Mouse (Mus musculus): ENCODE data around the gene Pxk. TPM values are rescaled to one million over a fixed set of nuclear protein-coding genes. Genes with fewer than 3 reads are reported as not detected.

Gene Pxk
- polyA plus RNA-seq, 1 experiment = 10.5 TPM

DNA sequence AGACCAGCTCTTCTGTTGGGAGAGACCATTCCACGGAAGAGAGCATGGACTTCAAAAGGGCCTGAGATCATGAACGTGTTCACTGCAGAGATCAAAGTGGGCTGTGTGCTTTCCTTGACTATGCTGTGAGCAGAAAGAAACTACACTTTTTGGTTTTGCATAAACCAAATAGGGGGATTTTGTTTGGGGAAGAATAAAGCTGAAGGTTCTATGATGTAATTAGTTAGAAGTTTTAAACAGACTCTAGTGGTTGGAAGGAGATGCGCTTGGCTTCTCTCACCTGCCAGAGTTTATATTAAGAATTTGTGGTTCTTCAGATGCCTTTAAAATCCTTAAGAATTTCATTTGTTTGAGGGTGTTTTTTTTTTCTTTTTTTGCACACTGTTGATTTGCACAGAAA is 16.3 kb downstream of the Pxk start:
- TF ChIP-seq MYOD1 (IDR thresholded peaks at IDR 0.05; ENCODE audit: control insufficient read depth in 1 of 3, insufficient read length in 2 of 3, low read depth in 2 of 3) (no peak), POLR2AphosphoS2 (IDR thresholded peaks at IDR 0.05; ENCODE audit: insufficient read length, low read depth) (no peak), REST (IDR thresholded peaks at IDR 0.05; ENCODE audit: insufficient read depth, insufficient read length) (no peak), POLR2A (IDR thresholded peaks at IDR 0.05; ENCODE audit: insufficient read length, low read depth) (no peak), TCF12 (IDR thresholded peaks at IDR 0.05; ENCODE audit: insufficient read depth, poor library complexity, severe bottlenecking) (no peak), USF1 (IDR thresholded peaks at IDR 0.05; ENCODE audit: low read depth) (no peak), E2F4 (IDR thresholded peaks at IDR 0.05; ENCODE audit: insufficient read depth) (no peak), MYOG (IDR thresholded peaks at IDR 0.05; ENCODE audit: control insufficient read depth in 1 of 3, insufficient read depth in 1 of 3, insufficient read length in 2 of 3, low read depth in 2 of 3) (no peak), TCF3 (IDR thresholded peaks at IDR 0.05; ENCODE audit: insufficient read length, low read depth) (no peak), MAX (IDR thresholded peaks at IDR 0.05; ENCODE audit: low read depth) (no peak), CEBPB (IDR thresholded peaks at IDR 0.05; ENCODE audit: insufficient read depth, poor library complexity, severe bottlenecking) (no peak), SRF (IDR thresholded peaks at IDR 0.05; ENCODE audit: control insufficient read depth, insufficient read length, low read depth) (no peak)
- peaks cover 4% of the 10 kb centered on the region for H3K79me2 ChIP-seq (ENCODE audit: control insufficient read depth, insufficient read depth)
- H3ac ChIP-seq (ENCODE audit: control insufficient read depth, insufficient read length) = no peak overlapping the region

DNA sequence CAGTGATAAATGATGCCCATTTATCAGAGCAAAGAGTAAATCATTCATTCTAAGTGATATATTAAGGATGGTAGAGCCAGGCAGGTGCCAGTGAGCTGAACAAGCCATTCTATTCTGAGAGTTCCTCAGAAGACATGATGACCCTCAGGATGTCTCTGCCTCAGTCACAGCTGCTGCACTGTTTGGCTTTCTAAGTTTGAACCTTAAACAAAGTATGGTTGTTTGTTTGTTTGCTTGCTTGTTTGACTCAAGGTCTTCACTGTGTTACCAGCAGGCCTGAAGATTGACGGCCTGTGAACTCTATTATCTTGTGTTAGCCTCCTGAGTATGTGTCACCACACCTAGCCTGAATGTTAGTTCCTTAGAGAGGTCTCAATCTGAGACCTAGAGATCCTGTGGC is 16.7 kb downstream of the Pxk start:
- Histone ChIP-seq H3K4me2 (ENCODE audit: low read depth) (no peak overlapping the region), H3K79me2 (ENCODE audit: control insufficient read depth, insufficient read depth) (peaks cover 2% of the 10 kb centered on the region), H3ac (ENCODE audit: control insufficient read depth, insufficient read length) (no peak overlapping the region), H3K27me3 (ENCODE audit: control insufficient read depth, insufficient read depth, insufficient read length) (no peaks in the 10 kb centered on the region), H3K4me3 (no peak overlapping the region), H3K36me3 (ENCODE audit: control insufficient read depth, insufficient read depth) (no peaks in the 10 kb centered on the region)
- TF ChIP-seq MAX (IDR thresholded peaks at IDR 0.05; ENCODE audit: low read depth) (no peak), TCF12 (IDR thresholded peaks at IDR 0.05; ENCODE audit: insufficient read depth, poor library complexity, severe bottlenecking) (no peak), MYOD1 (IDR thresholded peaks at IDR 0.05; ENCODE audit: control insufficient read depth in 1 of 3, insufficient read length in 2 of 3, low read depth in 2 of 3) (no peak), REST (IDR thresholded peaks at IDR 0.05; ENCODE audit: insufficient read depth, insufficient read length) (no peak), CEBPB (IDR thresholded peaks at IDR 0.05; ENCODE audit: insufficient read depth, poor library complexity, severe bottlenecking) (no peak), SRF (IDR thresholded peaks at IDR 0.05; ENCODE audit: control insufficient read depth, insufficient read length, low read depth) (no peak), POLR2A (IDR thresholded peaks at IDR 0.05; ENCODE audit: insufficient read length, low read depth) (no peak), TCF3 (IDR thresholded peaks at IDR 0.05; ENCODE audit: insufficient read length, low read depth) (no peak), USF1 (IDR thresholded peaks at IDR 0.05; ENCODE audit: low read depth) (no peak), MYOG (IDR thresholded peaks at IDR 0.05; ENCODE audit: control insufficient read depth in 1 of 3, insufficient read depth in 1 of 3, insufficient read length in 2 of 3, low read depth in 2 of 3) (no peak), E2F4 (IDR thresholded peaks at IDR 0.05; ENCODE audit: insufficient read depth) (no peak), POLR2AphosphoS2 (IDR thresholded peaks at IDR 0.05; ENCODE audit: insufficient read length, low read depth) (no peak)

More for the DNA sequence above, 16.3 kb downstream of the Pxk start:
- Histone ChIP-seq H3K36me3 (ENCODE audit: control insufficient read depth, insufficient read depth) (no peaks in the 10 kb centered on the region), H3K27me3 (ENCODE audit: control insufficient read depth, insufficient read depth, insufficient read length) (no peaks in the 10 kb centered on the region), H3K4me2 (ENCODE audit: low read depth) (no peak overlapping the region), H3K4me3 (no peak overlapping the region)

DNA sequence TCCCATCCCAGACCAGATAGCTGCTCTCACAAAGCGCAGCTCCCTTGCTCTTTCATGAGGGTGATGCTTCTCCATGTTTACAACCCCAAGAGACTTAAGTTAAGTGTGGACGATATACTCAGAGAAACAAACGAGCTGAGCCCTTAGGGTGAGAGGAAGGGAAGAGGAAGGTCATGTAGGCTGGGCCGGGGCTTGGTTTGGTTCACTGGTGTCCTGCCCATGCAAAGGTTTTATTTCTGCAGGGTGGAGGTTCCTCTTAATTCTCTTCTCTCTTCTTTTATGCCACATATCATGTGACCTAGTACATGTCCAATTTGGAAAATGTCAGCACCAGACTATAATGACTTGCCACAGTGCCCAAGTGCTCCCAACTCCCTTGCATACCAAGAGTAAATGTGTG is 17.8 kb downstream of the Pxk start:
- H3K4me3 ChIP-seq = no peak overlapping the region
- H3ac ChIP-seq (ENCODE audit: control insufficient read depth, insufficient read length) = no peak overlapping the region
- no peak overlapping the region for H3K4me2 ChIP-seq (ENCODE audit: low read depth)
- TF ChIP-seq USF1 (IDR thresholded peaks at IDR 0.05; ENCODE audit: low read depth) (no peak), TCF12 (IDR thresholded peaks at IDR 0.05; ENCODE audit: insufficient read depth, poor library complexity, severe bottlenecking) (no peak), REST (IDR thresholded peaks at IDR 0.05; ENCODE audit: insufficient read depth, insufficient read length) (no peak)
- no peaks in the 10 kb centered on the region for H3K27me3 ChIP-seq (ENCODE audit: control insufficient read depth, insufficient read depth, insufficient read length)
- H3K79me2 ChIP-seq (ENCODE audit: control insufficient read depth, insufficient read depth) = no peaks in the 10 kb centered on the region
- no peaks in the 10 kb centered on the region for H3K36me3 ChIP-seq (ENCODE audit: control insufficient read depth, insufficient read depth)

DNA sequence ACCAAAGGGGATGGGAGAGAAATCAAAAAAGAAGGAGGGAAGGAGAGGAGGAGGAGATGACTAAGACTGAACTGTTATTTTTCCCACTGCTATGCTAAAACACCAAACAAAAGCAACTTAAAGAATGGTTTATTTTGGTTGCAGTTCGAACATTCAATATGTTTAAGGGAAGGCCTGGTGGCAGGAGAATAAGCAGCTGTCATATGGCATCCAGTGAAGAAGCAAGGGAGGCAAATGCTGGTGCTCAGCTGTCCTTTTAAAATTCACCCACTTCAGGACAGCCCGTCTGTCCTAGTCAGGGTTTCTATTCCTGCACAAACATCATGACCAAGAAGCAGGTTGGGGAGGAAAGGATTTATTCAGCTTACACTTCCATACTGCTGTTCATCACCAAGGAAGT is 19.4 kb downstream of the Pxk start:
- Histone ChIP-seq H3ac (ENCODE audit: control insufficient read depth, insufficient read length) (no peak overlapping the region), H3K27me3 (ENCODE audit: control insufficient read depth, insufficient read depth, insufficient read length) (no peaks in the 10 kb centered on the region), H3K4me3 (no peak overlapping the region), H3K79me2 (ENCODE audit: control insufficient read depth, insufficient read depth) (no peaks in the 10 kb centered on the region), H3K36me3 (ENCODE audit: control insufficient read depth, insufficient read depth) (no peaks in the 10 kb centered on the region), H3K4me2 (ENCODE audit: low read depth) (no peak overlapping the region)
- TF ChIP-seq POLR2AphosphoS2 (IDR thresholded peaks at IDR 0.05; ENCODE audit: insufficient read length, low read depth) (no peak), MYOD1 (IDR thresholded peaks at IDR 0.05; ENCODE audit: control insufficient read depth in 1 of 3, insufficient read length in 2 of 3, low read depth in 2 of 3) (peak in 2 of 3 experiments; percentile 18 to 19), MYOG (IDR thresholded peaks at IDR 0.05; ENCODE audit: control insufficient read depth in 1 of 3, insufficient read depth in 1 of 3, insufficient read length in 2 of 3, low read depth in 2 of 3) (peak in 1 of 3 experiments; percentile 10)

DNA sequence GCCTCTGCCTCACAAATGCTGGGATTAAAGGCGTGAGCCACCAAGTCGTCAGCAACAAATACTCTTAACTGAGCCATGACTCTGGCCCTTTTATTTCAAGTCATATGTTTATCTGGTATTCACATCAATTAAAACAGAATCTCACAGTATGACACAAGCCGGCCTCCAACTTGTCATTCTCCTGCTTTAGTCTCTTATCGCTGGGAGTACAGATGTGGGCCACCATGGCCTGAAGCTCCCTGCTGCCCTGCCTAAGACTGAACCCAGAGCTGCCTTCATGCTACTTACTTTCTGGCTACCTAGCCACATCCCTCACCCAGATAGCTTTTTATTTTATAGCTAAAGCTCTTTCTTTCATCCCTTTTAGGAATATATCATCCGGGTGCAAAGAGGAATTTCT is 21.4 kb downstream of the Pxk start:
- H3K79me2 ChIP-seq (ENCODE audit: control insufficient read depth, insufficient read depth) = no peaks in the 10 kb centered on the region
- no peaks in the 10 kb centered on the region for H3K27me3 ChIP-seq (ENCODE audit: control insufficient read depth, insufficient read depth, insufficient read length)
- no peak overlapping the region for H3K4me2 ChIP-seq (ENCODE audit: low read depth)
- no peaks in the 10 kb centered on the region for H3K36me3 ChIP-seq (ENCODE audit: control insufficient read depth, insufficient read depth)
- no peak overlapping the region for H3ac ChIP-seq (ENCODE audit: control insufficient read depth, insufficient read length)
- TF ChIP-seq MYOG (IDR thresholded peaks at IDR 0.05; ENCODE audit: control insufficient read depth in 1 of 3, insufficient read depth in 1 of 3, insufficient read length in 2 of 3, low read depth in 2 of 3) (no peak), SRF (IDR thresholded peaks at IDR 0.05; ENCODE audit: control insufficient read depth, insufficient read length, low read depth) (no peak), E2F4 (IDR thresholded peaks at IDR 0.05; ENCODE audit: insufficient read depth) (no peak), MYOD1 (IDR thresholded peaks at IDR 0.05; ENCODE audit: control insufficient read depth in 1 of 3, insufficient read length in 2 of 3, low read depth in 2 of 3) (no peak), POLR2A (IDR thresholded peaks at IDR 0.05; ENCODE audit: insufficient read length, low read depth) (no peak), MAX (IDR thresholded peaks at IDR 0.05; ENCODE audit: low read depth) (no peak), CEBPB (IDR thresholded peaks at IDR 0.05; ENCODE audit: insufficient read depth, poor library complexity, severe bottlenecking) (no peak), TCF12 (IDR thresholded peaks at IDR 0.05; ENCODE audit: insufficient read depth, poor library complexity, severe bottlenecking) (no peak)
- no peak overlapping the region for H3K4me3 ChIP-seq
